In the genomic region with DNA sequence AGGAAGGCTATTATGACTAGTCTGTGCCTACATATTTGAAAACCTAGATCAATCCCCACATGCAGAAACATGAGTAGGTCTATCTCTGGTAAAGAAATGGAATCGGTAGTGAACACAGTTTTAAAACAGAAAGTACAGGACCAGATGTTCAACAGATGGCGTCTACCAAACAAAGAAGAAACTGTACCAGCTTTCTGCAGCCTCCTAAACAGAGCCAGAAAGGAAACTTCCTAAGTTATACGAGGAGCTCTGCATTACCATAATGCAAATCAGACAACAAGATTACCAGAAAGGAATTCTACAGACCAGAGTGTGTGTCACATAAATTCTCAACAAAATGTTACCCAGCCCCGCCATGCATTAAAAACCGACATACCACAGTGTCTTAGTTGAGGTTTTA, we compare ENCODE assay signal across 14 mouse cellular contexts. TPM values are rescaled to one million over a fixed set of nuclear protein-coding genes. Genes with fewer than 3 reads are reported as not detected.
DNase-seq lines count a peak whose midpoint lies in the region; ATAC-seq and TF ChIP-seq lines count a peak whose summit lies in the region.
"Had no signal": no experiment of that assay in that cellular context is flagged by ENCODE, and none has a peak within 500 bp of the region (broad histone marks: within the 10 kb centered on the region; RNA-seq: fewer than 3 reads in every experiment).

No protein-coding gene starts in this region.

- H3K27me3 ChIP-seq in kidney, embryonic 15.5 days = no peaks in the 10 kb centered on the region
- H3K27me3 ChIP-seq in stomach, embryonic 14.5 days (ENCODE audit: control insufficient read depth, insufficient read depth, low read length) = no peaks in the 10 kb centered on the region
- H3K27me3 ChIP-seq in stomach, postnatal 0 days (ENCODE audit: control insufficient read depth, insufficient read depth, low read length) = no peaks in the 10 kb centered on the region

- 0 out of 2 replicates have a peak, but pooled peaks cover 3% of the 10 kb centered on the region for H3K9me3 ChIP-seq in kidney, embryonic 15.5 days (replicated peaks)
- no peaks in the 10 kb centered on the region for H3K9me3 ChIP-seq in stomach, embryonic 14.5 days (ENCODE audit: control insufficient read depth, low read depth, low read length)
- H3K9me3 ChIP-seq in stomach, postnatal 0 days (ENCODE audit: control insufficient read depth, low read length) = no peaks in the 10 kb centered on the region
- H3K9me3 ChIP-seq: heart, embryonic 10.5 days; midbrain, embryonic 12.5 days had no signal

- 0 out of 2 replicates have a peak, but pooled peaks cover 2% of the 10 kb centered on the region for H3K4me1 ChIP-seq in kidney, embryonic 15.5 days
- no peaks in the 10 kb centered on the region for H3K4me1 ChIP-seq in stomach, embryonic 14.5 days (ENCODE audit: control insufficient read depth, insufficient read depth, low read length)
- no peaks in the 10 kb centered on the region for H3K4me1 ChIP-seq in stomach, postnatal 0 days (replicated peaks; ENCODE audit: control insufficient read depth, insufficient read depth)

- no peak for DNase-seq in kidney, adult 18-20 months
- no peak for DNase-seq in stomach, postnatal 0 days (ENCODE audit: low spot score)
- DNase-seq in induced T-regulatory cell, adult 2 months (ENCODE audit: low read depth) = peak; percentile 22
- no peak for DNase-seq in MN1 (ENCODE audit: low spot score)
- DNase-seq in cerebellum, adult 18-20 months = no peak
- DNase-seq: adrenal gland, postnatal 25 days; cerebellum, adult 11-12 months; kidney, adult 9 months; liver; thymus, postnatal 25 days had no signal

- H3K4me2 ChIP-seq in kidney, embryonic 15.5 days = no peak overlapping the region
- no peak overlapping the region for H3K4me2 ChIP-seq in stomach, embryonic 14.5 days (replicated peaks; ENCODE audit: low read depth, low read length)
- H3K4me2 ChIP-seq in stomach, postnatal 0 days (replicated peaks; ENCODE audit: low read depth) = no peak overlapping the region
- H3K4me2 ChIP-seq: midbrain, embryonic 12.5 days had no signal

- no peak for TF ChIP-seq CTCF in stomach, postnatal 0 days (IDR thresholded peaks at IDR 0.05; ENCODE audit: low read depth)

- no peak for ATAC-seq in kidney, embryonic 15.5 days (replicated peaks; ENCODE audit: low FRiP score)
- ATAC-seq in stomach, embryonic 14.5 days (ENCODE audit: insufficient number of reproducible peaks, insufficient read depth, low FRiP score, low read depth) = no peak
- no peak for ATAC-seq in stomach, postnatal 0 days (ENCODE audit: low FRiP score, low TSS enrichment)

- 52% methylated on average over 5 of the region's 5 CpGs for WGBS in kidney, embryonic 15.5 days
- WGBS in stomach, embryonic 14.5 days = 55% methylated on average over 5 of the region's 5 CpGs
- 46% methylated on average over 5 of the region's 5 CpGs for WGBS in stomach, postnatal 0 days

- peak overlapping the region; percentile 5 for H3K27ac ChIP-seq in kidney, embryonic 15.5 days
- peak overlapping the region; percentile 22; the same call in 1 of the 2 replicates for H3K27ac ChIP-seq in stomach, embryonic 14.5 days (ENCODE audit: low read length)
- H3K27ac ChIP-seq in stomach, postnatal 0 days (replicated peaks) = no peak overlapping the region
- H3K27ac ChIP-seq: heart, embryonic 10.5 days; midbrain, embryonic 12.5 days had no signal

- H3K36me3 ChIP-seq in kidney, embryonic 15.5 days = no peaks in the 10 kb centered on the region
- H3K36me3 ChIP-seq in stomach, embryonic 14.5 days (ENCODE audit: control insufficient read depth, insufficient read depth, low read length) = no peaks in the 10 kb centered on the region
- no peaks in the 10 kb centered on the region for H3K36me3 ChIP-seq in stomach, postnatal 0 days (ENCODE audit: control insufficient read depth, insufficient read depth, low read length)
- H3K36me3 ChIP-seq: heart, embryonic 10.5 days; midbrain, embryonic 12.5 days had no signal

- H3K4me3 ChIP-seq in kidney, embryonic 15.5 days (replicated peaks) = no peak overlapping the region
- no peak overlapping the region for H3K4me3 ChIP-seq in stomach, embryonic 14.5 days (ENCODE audit: low read depth, low read length)
- no peak overlapping the region for H3K4me3 ChIP-seq in stomach, postnatal 0 days (ENCODE audit: low read depth, low read length)
- H3K4me3 ChIP-seq: heart, embryonic 10.5 days; midbrain, embryonic 12.5 days had no signal

- no peak for TF ChIP-seq EP300 in stomach, postnatal 0 days (optimal IDR thresholded peaks at IDR 0.05)

- H3K9ac ChIP-seq in kidney, embryonic 15.5 days = no peak overlapping the region
- no peak overlapping the region for H3K9ac ChIP-seq in stomach, embryonic 14.5 days (replicated peaks; ENCODE audit: low read depth, low read length)
- no peak overlapping the region for H3K9ac ChIP-seq in stomach, postnatal 0 days (ENCODE audit: low read length)
- H3K9ac ChIP-seq: midbrain, embryonic 12.5 days had no signal

RNA-seq across cellular contexts. Expression of a gene that starts 23.9 kb away (rescaled TPM):
- 31.1 and 31.4 TPM in 2 replicates for polyA plus RNA-seq in kidney, embryonic 15.5 days (2015; fragmentation: Nextera tagmentation; extraction: Ambion mirVana)
- polyA plus RNA-seq in stomach, embryonic 14.5 days (2014; fragmentation: Nextera tagmentation; extraction: Ambion mirVana) = 28.7 and 29.6 TPM in 2 replicates
- 8.3 and 8.5 TPM in 2 replicates for polyA plus RNA-seq in stomach, postnatal 0 days (2015; fragmentation: Nextera tagmentation; extraction: Ambion mirVana)
